In genomic region chrX:102101886-102102285, GRCm38 (mm10) we compare ENCODE assay signal across 22 mouse cellular contexts.
"Had no signal": no experiment of that assay in that cellular context is flagged by ENCODE, and none has a peak within 500 bp of the region (broad histone marks: within the 10 kb centered on the region; RNA-seq: fewer than 3 reads in every experiment).

No protein-coding gene starts in this region.

- H3K4me3 ChIP-seq: left cerebral cortex, adult 2 months; limb, embryonic 12.5 days; limb, embryonic 15.5 days; midbrain, embryonic 12.5 days; midbrain, embryonic 15.5 days; neural tube, embryonic 12.5 days; neural tube, embryonic 15.5 days had no signal

- H3K27me3 ChIP-seq: midbrain, embryonic 15.5 days; neural tube, embryonic 12.5 days had no signal

- H3K4me1 ChIP-seq: limb, embryonic 12.5 days; limb, embryonic 15.5 days; midbrain, embryonic 12.5 days; midbrain, embryonic 15.5 days; neural tube, embryonic 12.5 days; neural tube, embryonic 15.5 days had no signal

- H3K36me3 ChIP-seq: limb, embryonic 12.5 days; limb, embryonic 15.5 days; midbrain, embryonic 12.5 days; midbrain, embryonic 15.5 days; neural tube, embryonic 12.5 days; neural tube, embryonic 15.5 days had no signal

- H3K9me3 ChIP-seq: limb, embryonic 12.5 days; limb, embryonic 15.5 days; midbrain, embryonic 12.5 days; midbrain, embryonic 15.5 days; neural tube, embryonic 12.5 days; neural tube, embryonic 15.5 days had no signal

- H3K9ac ChIP-seq: limb, embryonic 12.5 days; limb, embryonic 15.5 days; liver, embryonic 14.5 days; liver, postnatal 0 days; midbrain, embryonic 12.5 days; midbrain, embryonic 15.5 days; neural tube, embryonic 12.5 days; neural tube, embryonic 15.5 days had no signal

- ATAC-seq: intestine, embryonic 16.5 days; liver, postnatal 0 days; midbrain, embryonic 15.5 days had no signal

- H3K27ac ChIP-seq: left cerebral cortex, adult 2 months; limb, embryonic 12.5 days; limb, embryonic 15.5 days; liver, embryonic 14.5 days; midbrain, embryonic 12.5 days; midbrain, embryonic 15.5 days; neural tube, embryonic 12.5 days; neural tube, embryonic 15.5 days; stomach, postnatal 0 days had no signal

- H3K4me2 ChIP-seq: limb, embryonic 12.5 days; limb, embryonic 15.5 days; liver, embryonic 11.5 days; midbrain, embryonic 12.5 days; midbrain, embryonic 15.5 days; neural tube, embryonic 12.5 days; neural tube, embryonic 15.5 days had no signal

- DNase-seq: kidney, adult 18-20 months; kidney, postnatal 10 days; kidney, postnatal 36 days; layer of hippocampus, postnatal 36 days; liver, postnatal 0 days; right cerebral cortex, adult 18-20 months; right cerebral cortex, postnatal 14 days; right cerebral cortex, postnatal 4 days; thymus, adult 2 months; thymus, postnatal 14 days; thymus, postnatal 4 days had no signal
